Mouse (Mus musculus) stomach, postnatal 0 days (tissue): ENCODE measurements around the gene Naaladl2.

Experiments
- CTCF ChIP-seq: IDR thresholded peaks from 2 replicates; pipeline ENCODE4 v1.5.1; 2016; ENCODE audit warnings: antibody characterized with exemption, low read depth, mild to moderate bottlenecking, moderate library complexity
- EP300 ChIP-seq: optimal IDR thresholded peaks from 2 replicates; pipeline ENCODE3; 2016; ENCODE audit warnings: antibody characterized with exemption

GRCm38 (mm10) chr3:24719181-24719749 is 424.8 kb downstream of the Naaladl2 start:
- TF ChIP-seq CTCF (no peak), EP300 (no peak)
